Mouse (Mus musculus): ENCODE measurements around the gene Prl7d1.
"Not testable (repeated sequence)": the region's sequence is repeated elsewhere in the genome, so short reads cannot be mapped to it uniquely, and the experiment has no call there.

Gene Prl7d1

DNA sequence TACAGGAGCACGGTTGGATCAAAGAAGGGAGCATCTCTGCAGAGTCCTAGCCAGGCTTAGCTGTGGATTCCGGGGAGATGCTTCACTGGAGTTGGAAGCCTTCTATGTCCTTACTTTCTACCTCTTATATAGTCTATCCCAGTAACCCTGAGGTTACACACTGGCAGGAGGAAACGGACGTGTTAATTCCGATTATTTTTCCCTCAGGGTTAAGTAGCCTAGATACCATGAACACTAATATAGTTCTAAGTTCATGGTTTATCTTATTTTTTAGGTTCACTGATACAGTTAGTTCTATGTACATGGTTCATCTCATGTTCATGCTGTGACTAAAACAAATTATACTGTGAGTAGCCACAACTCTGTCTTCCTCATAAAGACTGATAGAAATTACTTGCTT is at the start of gene Prl7d1:
Prl7d1 (minus strand) TSS at position 101 of the 400 bp plus-strand sequence.
- in situ Hi-C loops (cut with MboI, MseI) = loop anchor here (10.0 kb wide), 1 partner anchor 238 kb away; no protein-coding TSS in a partner anchor

DNA sequence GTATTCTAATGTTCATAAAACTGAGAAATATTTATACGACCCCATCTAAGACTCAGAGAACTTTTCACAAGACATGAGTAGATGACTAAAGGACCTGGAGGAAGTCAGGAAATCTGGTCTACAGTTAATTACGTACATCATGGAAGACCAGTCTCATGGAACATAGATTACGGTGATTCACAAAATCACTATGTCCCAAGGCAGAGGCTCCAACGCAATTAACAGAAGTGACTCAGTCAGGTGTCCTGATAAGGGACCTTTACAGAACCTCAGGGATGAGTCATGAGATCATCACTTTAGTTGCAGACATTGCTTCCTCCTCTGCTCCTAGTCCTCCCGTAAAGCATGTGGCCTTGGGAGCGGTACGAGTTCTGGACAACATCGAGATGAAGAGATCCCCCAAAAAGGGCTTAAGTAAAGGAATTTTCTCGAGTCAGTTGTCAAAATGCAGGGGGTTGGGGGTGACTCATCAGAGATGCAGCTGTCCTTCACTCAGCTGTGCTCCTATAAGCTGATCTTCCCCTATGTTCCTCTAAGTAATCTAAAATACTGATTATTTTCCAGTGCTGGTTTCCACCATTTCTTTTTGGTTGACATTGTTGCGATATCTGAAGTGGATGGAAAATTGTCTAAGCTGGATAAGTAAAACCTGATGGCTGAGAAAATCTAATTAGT is 18.1 kb upstream of the Prl7d1 start:
- in situ Hi-C loops (cut with MboI, MseI) = no loop called here

DNA sequence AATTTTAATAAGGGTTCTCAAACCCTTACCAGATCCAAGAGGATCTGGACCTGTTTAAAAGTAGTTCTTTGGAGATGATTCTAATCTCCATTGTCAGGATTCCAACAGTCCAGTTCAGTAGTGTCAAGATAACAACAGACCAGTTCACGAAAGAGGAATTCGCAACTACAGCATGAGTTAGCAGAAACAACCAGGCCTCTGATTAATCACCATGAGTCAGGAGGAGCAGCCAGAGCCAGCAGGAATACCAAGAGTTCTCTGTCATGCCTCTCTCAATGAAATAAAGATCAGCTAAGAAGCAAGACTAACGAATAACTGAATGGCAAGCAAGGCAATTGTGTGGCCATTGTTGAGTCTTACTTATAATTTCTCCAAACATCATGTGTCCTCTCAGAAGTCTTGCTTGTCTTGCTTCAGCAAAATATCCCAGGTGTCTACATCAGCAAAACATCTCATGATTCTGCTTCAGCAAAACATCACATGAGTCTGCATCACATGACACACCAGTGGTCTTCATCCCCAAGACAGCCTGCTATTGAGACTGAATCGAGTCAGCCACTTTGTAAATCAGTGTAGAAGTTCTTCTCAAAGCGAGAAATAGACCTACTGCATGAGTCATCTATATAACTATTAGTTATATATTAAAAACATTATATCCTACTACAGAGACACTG is 13.9 kb upstream of the Prl7d1 start:
- in situ Hi-C loops (cut with MboI, MseI) = not testable (repeated sequence)

DNA sequence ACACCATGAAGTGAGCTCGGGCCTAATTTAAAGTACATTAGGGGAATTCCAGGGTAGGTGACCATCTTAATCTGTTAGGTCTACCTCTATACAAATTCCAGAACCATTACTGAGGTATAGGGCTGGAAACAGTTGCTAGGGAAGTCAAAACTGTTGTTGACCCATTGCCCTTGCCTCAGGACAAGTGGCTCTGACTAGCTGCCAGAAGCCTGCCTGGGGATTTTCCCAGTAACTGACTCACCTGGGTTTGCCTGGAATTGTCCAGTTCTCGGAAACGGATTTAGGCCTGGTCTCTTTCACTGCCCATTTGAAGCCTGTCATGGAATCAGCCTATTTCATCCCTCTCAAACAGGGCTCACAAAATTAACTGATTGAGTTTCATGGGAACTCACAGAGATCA is 8.5 kb upstream of the Prl7d1 start:
- in situ Hi-C loops (cut with MboI, MseI) = not testable (repeated sequence)

DNA sequence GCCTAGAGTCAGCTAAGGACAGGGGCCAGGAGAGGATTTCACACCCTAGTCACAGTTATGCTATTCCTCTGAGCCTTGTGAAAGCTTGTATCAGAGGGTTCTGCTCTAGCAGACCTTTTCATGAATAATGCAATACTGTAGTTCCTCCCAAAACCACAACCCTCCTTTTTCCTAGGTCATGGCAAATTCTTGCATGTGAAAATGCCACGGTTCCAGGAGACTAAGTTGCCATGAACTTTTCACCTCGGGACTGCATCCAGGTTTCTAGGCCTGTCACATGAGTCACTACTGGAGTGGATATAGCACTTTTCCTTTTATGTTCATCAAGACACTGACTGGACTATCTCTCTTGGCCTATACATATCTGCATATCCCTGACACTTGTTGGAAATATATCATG is 10.0 kb downstream of the Prl7d1 start:
- in situ Hi-C loops (cut with MboI, MseI) = no loop called here

DNA sequence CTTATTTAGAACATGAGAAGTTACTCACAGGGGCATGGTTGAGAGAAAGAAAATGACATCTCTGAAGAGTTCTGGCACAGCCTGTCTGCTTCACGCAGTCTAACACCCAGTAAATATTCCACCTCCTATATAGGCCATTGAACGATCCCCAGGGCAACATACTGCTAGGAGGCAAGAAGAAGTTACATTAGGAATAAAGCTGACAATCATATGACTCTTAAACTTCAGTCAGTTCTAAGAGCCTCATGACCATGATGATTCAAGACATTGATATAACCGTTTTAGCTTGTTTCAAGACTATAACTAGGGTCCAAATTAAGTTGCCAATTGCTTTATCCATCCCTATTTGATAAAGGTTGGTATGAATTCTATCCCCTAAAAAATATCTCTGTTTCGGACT is 48.6 kb downstream of the Prl7d1 start, which contains the start of gene Prl7a2:
Prl7a2 (minus strand) TSS at position 101 of the 400 bp plus-strand sequence.
- in situ Hi-C loops (cut with MboI, MseI) = no loop called here

DNA sequence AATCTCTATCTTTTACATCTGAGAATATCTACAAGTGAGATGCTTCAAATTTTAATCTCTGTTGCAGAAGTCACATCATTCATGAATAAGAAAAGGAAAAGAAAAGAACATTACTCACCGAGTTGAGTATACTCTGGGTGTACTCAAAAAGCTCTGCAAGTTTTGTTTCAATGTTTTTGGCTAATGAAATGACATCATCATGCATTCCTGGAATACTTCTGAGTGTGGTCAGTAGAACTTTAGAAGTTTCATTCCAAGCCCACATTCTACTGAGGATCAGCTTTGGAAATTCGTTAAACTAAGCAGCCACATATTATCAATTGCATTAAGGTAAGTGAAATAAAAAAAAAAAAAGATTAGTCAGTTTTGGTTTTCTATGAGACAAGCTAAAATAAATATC is 55.8 kb downstream of the Prl7d1 start:
- in situ Hi-C loops (cut with MboI, MseI) = no loop called here

All from T-helper 2 cell (primary cell).